Mouse (Mus musculus) kidney, embryonic 14.5 days (tissue): ENCODE measurements around the gene Lcn5. TPM values are rescaled to one million over a fixed set of nuclear protein-coding genes. Genes with fewer than 3 reads are reported as not detected.
"Not testable (repeated sequence)": the region's sequence is repeated elsewhere in the genome, so short reads cannot be mapped to it uniquely, and the experiment has no call there.

Source experiments
- ATAC-seq: fragments of 200-750 bp; cut with Nextera tagmentation; 2 replicates; pipeline ENCODE4 v1.8.0; 2017; ENCODE audit warnings: moderate number of reproducible peaks, mild to moderate bottlenecking, moderate TSS enrichment, moderate library complexity; ENCODE audit not compliant: low FRiP score, low TSS enrichment
- H3K27ac ChIP-seq: fragments of 300-500 bp; sonication (generic); 2 replicates; pipeline ENCODE4 v1.5.1; 2014; ENCODE audit warnings: low read depth, mild to moderate bottlenecking, low read length, moderate library complexity, mixed read lengths
- H3K27me3 ChIP-seq: fragments of 300-500 bp; sonication (generic); 2 replicates; pipeline ENCODE4 v1.6.1; 2014; ENCODE audit warnings: mild to moderate bottlenecking, low read length; ENCODE audit not compliant: control insufficient read depth, insufficient read depth
- H3K36me3 ChIP-seq: fragments of 300-500 bp; sonication (generic); 2 replicates; pipeline ENCODE4 v1.6.1; 2014; ENCODE audit warnings: low read length, mixed read lengths; ENCODE audit not compliant: control insufficient read depth, insufficient read depth
- H3K4me1 ChIP-seq: fragments of 300-500 bp; sonication (generic); 2 replicates; pipeline ENCODE4 v1.6.1; 2014; ENCODE audit warnings: low read length, mixed read lengths; ENCODE audit not compliant: control insufficient read depth, insufficient read depth
- H3K4me2 ChIP-seq: fragments of 300-500 bp; sonication (generic); replicated peaks from 2 replicates; pipeline ENCODE4 v1.6.1; 2014; ENCODE audit warnings: low read depth, mild to moderate bottlenecking, low read length
- H3K4me3 ChIP-seq: fragments of 300-500 bp; sonication (generic); 2 replicates; pipeline ENCODE4 v1.5.1; 2014; ENCODE audit warnings: mild to moderate bottlenecking, low read length
- H3K9ac ChIP-seq: fragments of 300-500 bp; sonication (generic); 2 replicates; pipeline ENCODE4 v1.6.1; 2014; ENCODE audit warnings: low read depth, mild to moderate bottlenecking, low read length, moderate library complexity
- H3K9me3 ChIP-seq: fragments of 300-500 bp; sonication (generic); 2 replicates; pipeline ENCODE4 v1.6.1; 2016; ENCODE audit warnings: low read length; ENCODE audit not compliant: control insufficient read depth
- WGBS: fragments of 180-500 bp; shearing (Covaris S2); extraction: QIAGEN DNeasy Blood & Tissue Kit; methylation state at CpG from one replicate; pipeline ENCODE4 v1.1.7; 2014; 5-methylcytosine and 5-hydroxymethylcytosine counted together
- polyA plus RNA-seq: library from polyadenylated mRNA; unstranded; fragments of >200 nt; fragmentation: Nextera tagmentation; extraction: Ambion mirVana; gene quantifications from 2 replicates; pipeline ENCODE4 v1.2.1, GENCODE M21; 2014

Gene Lcn5
- polyA plus RNA-seq, 1 experiment from 2014 or later: not detected

DNA sequence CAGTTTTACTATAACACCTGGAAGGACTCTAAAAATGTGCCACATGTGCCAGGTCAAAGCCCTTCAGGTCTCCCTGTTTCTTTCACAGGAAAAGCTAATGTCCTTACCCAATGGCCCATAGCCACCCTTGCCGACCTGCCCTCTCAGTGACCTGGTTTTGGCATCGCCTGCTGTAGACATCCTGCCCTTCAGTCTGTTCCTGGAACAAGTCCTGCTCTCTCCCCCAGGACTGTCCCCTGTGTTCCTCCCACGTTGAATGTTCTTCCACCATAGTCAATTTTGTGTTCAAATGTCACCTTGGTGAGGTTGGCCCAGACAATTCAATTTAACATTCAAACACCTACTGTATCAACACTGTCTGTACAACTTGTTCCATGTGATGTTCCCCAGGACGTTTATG lies 39.2 kb downstream of the Lcn5 start:
- Histone ChIP-seq H3K27ac (no peak overlapping the region), H3K9ac (no peak overlapping the region), H3K9me3 (no peaks in the 10 kb centered on the region), H3K36me3 (no peaks in the 10 kb centered on the region), H3K4me1 (no peaks in the 10 kb centered on the region), H3K4me3 (no peak overlapping the region), H3K4me2 (no peak overlapping the region), H3K27me3 (no peaks in the 10 kb centered on the region)
- 25% methylated on average over 4 of the region's 4 CpGs for WGBS
- ATAC-seq: no peak

- Histone ChIP-seq H3K9ac (no peak overlapping the region), H3K4me1 (no peaks in the 10 kb centered on the region), H3K27me3 (no peaks in the 10 kb centered on the region), H3K36me3 (no peaks in the 10 kb centered on the region), H3K4me3 (no peak overlapping the region), H3K4me2 (no peak overlapping the region), H3K9me3 (no peaks in the 10 kb centered on the region), H3K27ac (no peak overlapping the region)
- ATAC-seq: no peak
- 68% methylated on average over 2 of the region's 2 CpGs for WGBS
These were observed 40.9 kb downstream of the Lcn5 start for GRCm38 (mm10) chr2:25698696-25699095.

GRCm38 (mm10) chr2:25699743-25700142 lies 42.0 kb downstream of the Lcn5 start, which contains the start of gene Obp2a:
Gene Obp2a (plus strand): TSS chr2:25700043.
- ATAC-seq, H3K27ac ChIP-seq, H3K4me3 ChIP-seq, H3K4me1 ChIP-seq, H3K9me3 ChIP-seq, H3K9ac ChIP-seq, H3K4me2 ChIP-seq, H3K36me3 ChIP-seq, H3K27me3 ChIP-seq: not testable (repeated sequence)
- 85% methylated on average over 3 of the region's 3 CpGs for WGBS

DNA sequence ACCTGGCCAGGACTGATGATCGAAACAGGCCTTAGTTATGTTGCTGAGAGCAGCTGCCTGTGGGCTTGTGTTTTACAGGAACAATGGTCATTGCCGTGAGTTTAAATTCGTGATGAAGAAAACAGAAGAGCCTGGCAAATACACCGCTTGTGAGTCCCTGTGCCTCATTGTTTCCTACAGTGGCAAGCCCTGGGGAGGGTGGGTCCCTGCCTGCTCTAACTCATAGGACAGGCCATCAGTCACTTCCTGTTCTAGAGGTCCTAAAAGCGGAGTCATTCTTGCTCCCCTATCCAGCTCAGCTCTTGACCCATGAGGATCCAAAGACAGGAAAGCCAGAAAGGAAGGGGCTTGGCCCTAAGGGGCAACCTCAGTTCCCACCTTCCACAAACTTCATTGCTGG lies 43.2 kb downstream of the Lcn5 start:
- Histone ChIP-seq H3K36me3 (no peaks in the 10 kb centered on the region), H3K4me2 (no peak overlapping the region), H3K27me3 (no peaks in the 10 kb centered on the region), H3K27ac (no peak overlapping the region), H3K4me3 (no peak overlapping the region), H3K9me3 (no peaks in the 10 kb centered on the region), H3K9ac (no peak overlapping the region), H3K4me1 (no peaks in the 10 kb centered on the region)
- 84% methylated on average over 5 of the region's 5 CpGs for WGBS
- ATAC-seq: no peak

DNA sequence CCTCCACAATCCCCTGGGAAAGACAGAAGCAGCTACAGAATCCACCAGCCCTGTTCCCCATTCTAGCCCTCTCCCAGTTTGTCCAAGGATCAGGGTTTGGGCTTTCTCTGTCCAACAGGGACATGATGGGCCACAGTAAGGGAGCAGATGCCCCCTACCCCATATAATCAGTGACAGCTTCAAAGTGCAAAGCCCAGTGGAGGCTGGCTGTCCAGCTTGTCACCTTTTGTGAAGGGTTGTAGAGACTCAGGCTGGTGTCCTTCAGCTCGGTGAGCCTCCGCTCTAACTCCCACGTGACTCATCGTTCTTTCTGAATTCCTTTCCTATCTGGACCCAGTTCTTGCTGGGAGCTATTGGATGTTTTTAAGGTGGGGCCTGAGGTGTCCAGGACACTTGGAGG lies 46.0 kb downstream of the Lcn5 start:
- no peak overlapping the region for H3K4me3 ChIP-seq
- H3K27me3 ChIP-seq: no peaks in the 10 kb centered on the region
- whole genome bisulfite sequencing: 78% methylated on average over 4 of the region's 4 CpGs
- ATAC-seq: no peak
- no peaks in the 10 kb centered on the region for H3K9me3 ChIP-seq
- no peaks in the 10 kb centered on the region; the same call in 1 of the 2 replicates for H3K36me3 ChIP-seq
- no peak overlapping the region for H3K27ac ChIP-seq
- no peak overlapping the region for H3K4me2 ChIP-seq
- peaks cover 8% of the 10 kb centered on the region; the same call in 1 of the 2 replicates for H3K4me1 ChIP-seq
- no peak overlapping the region for H3K9ac ChIP-seq

DNA sequence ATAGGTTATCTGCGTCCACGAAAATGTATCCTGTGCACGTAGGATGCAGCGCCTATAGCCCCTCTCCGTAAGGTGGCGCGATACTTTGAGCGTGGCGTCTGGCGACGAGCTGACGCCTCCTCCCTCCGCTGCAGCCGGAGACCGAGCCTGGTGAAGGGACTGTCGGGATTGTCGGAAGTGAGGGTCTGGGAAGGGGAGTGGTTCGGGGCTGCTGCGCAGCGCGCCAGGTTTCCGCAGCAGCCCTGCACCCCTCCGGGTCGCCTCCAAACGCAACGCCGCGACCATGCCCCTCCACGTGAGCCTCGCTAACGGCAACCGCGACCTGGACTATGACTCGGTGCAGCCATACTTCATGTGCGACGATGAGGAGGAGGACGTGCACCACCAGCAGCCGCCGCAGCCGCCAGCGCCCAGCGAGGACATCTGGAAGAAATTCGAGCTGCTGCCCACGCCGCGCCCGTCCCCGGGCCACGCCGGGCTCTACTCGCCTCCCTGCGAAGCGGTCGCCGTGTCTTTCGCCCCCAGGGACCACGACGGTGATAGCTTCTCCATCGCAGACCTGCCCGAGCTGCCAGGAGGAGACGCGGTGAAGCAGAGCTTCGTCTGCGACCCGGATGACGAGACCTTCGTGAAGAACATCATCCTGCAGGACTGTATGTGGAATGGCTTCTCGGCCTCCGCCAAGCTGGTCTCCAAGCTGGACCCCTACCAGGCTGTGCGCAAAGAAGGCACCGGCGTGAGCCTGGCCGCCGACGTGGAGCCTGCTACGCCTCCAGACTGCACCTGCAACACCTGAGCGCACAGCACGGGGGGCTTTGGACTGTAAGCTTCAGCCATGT lies 49.1 kb downstream of the Lcn5 start, which contains the start of gene Bmyc:
TSS of gene Bmyc (plus strand) at position 97 of the 839 bp plus-strand sequence.
- Histone ChIP-seq H3K9ac (peak within 1 kb of the TSS; percentile 68), H3K27ac (peak within 1 kb of the TSS; percentile 76), H3K4me1 (peaks cover 8% of the 10 kb centered on the region; the same call in 1 of the 2 replicates), H3K9me3 (no peaks in the 10 kb centered on the region), H3K4me3 (peak within 1 kb of the TSS; percentile 81), H3K27me3 (no peaks in the 10 kb centered on the region), H3K36me3 (no peaks in the 10 kb centered on the region; the same call in 1 of the 2 replicates), H3K4me2 (peak within 1 kb of the TSS; percentile 92)
- under 1% methylated on average over 78 of the region's 78 CpGs for WGBS
- peak; percentile 92 for ATAC-seq

- H3K27me3 ChIP-seq: no peaks in the 10 kb centered on the region
- H3K4me2 ChIP-seq: peak overlapping the region; percentile 27
- peaks cover 8% of the 10 kb centered on the region; the same call in 1 of the 2 replicates for H3K4me1 ChIP-seq
- WGBS: 74% methylated on average over 2 of the region's 2 CpGs
- no peak overlapping the region for H3K27ac ChIP-seq
- ATAC-seq: 0 out of 2 replicates have a peak, but pooled peaks have one; percentile 11
- H3K36me3 ChIP-seq: no peaks in the 10 kb centered on the region; the same call in 1 of the 2 replicates
- H3K4me3 ChIP-seq: no peak overlapping the region
- no peaks in the 10 kb centered on the region for H3K9me3 ChIP-seq
- H3K9ac ChIP-seq: no peak overlapping the region
These were observed 50.4 kb downstream of the Lcn5 start for GRCm38 (mm10) chr2:25708121-25708520.

DNA sequence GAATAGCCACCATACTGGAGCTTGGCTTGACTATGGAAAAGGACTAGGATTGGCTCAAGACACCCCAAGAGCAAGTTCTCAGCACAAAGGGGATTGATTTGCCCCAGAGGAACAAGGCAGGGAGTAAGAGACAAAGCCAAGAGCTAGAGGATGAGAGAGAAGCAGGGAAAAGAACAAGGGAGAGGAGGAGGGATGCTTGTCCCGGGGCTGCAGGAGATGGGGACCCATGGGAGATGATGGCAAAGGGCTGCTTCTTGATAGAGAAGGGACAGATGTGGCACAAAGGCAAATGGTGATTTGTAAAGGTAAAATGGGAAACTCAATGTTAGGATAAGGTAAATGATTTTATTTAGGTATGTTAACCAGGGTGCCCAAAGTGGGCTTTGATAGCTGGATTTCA lies 51.3 kb downstream of the Lcn5 start:
- H3K4me3 ChIP-seq, H3K9me3 ChIP-seq, H3K27me3 ChIP-seq, H3K4me2 ChIP-seq, ATAC-seq, H3K36me3 ChIP-seq, H3K27ac ChIP-seq, H3K4me1 ChIP-seq, H3K9ac ChIP-seq: not testable (repeated sequence)
- 94% methylated on average over 1 of the region's 1 CpGs for WGBS

- H3K9me3 ChIP-seq, H3K27ac ChIP-seq, H3K36me3 ChIP-seq, H3K4me2 ChIP-seq, H3K9ac ChIP-seq, H3K4me3 ChIP-seq, ATAC-seq, H3K4me1 ChIP-seq, H3K27me3 ChIP-seq: not testable (repeated sequence)
- 70% methylated on average over 2 of the region's 2 CpGs for WGBS
These were observed 52.0 kb downstream of the Lcn5 start for GRCm38 (mm10) chr2:25709791-25710190.
